Mouse (Mus musculus) liver, postnatal 0 days (tissue): ENCODE results near the gene Hist2h2bb. TPM values are rescaled to one million over a fixed set of nuclear protein-coding genes. Genes with fewer than 3 reads are reported as not detected.

Source experiments
- ATAC-seq: fragments of 200-750 bp; cut with Nextera tagmentation; 2 replicates; pipeline ENCODE4 v1.8.0; 2017; ENCODE audit warnings: mild to moderate bottlenecking, moderate library complexity
- DNase-seq: peaks from one replicate; pipeline ENCODE4 v3.0.0-alpha.2; 2016
- H3K27ac ChIP-seq: fragments of 300-500 bp; sonication (generic); 2 replicates; pipeline ENCODE4 v1.5.1; 2014; ENCODE audit warnings: antibody characterized with exemption, moderate library complexity, mild to moderate bottlenecking, low read depth
- H3K27me3 ChIP-seq: fragments of 300-500 bp; sonication (generic); 2 replicates; pipeline ENCODE4 v1.6.1; 2014; ENCODE audit warnings: low read length, control low read depth, mixed read lengths; ENCODE audit not compliant: insufficient read depth
- H3K36me3 ChIP-seq: fragments of 300-500 bp; sonication (generic); replicated peaks from 2 replicates; pipeline ENCODE4 v1.6.1; 2014; ENCODE audit warnings: mild to moderate bottlenecking, control low read depth, low read length, moderate library complexity, mixed read lengths; ENCODE audit not compliant: insufficient read depth
- H3K4me1 ChIP-seq: fragments of 300-500 bp; sonication (generic); 2 replicates; pipeline ENCODE4 v1.6.1; 2014; ENCODE audit warnings: antibody characterized with exemption, mild to moderate bottlenecking, control low read depth; ENCODE audit not compliant: insufficient read depth
- H3K4me2 ChIP-seq: fragments of 300-500 bp; sonication (generic); 2 replicates; pipeline ENCODE4 v1.6.1; 2014; ENCODE audit warnings: low read depth, mild to moderate bottlenecking, low read length, moderate library complexity, mixed read lengths
- H3K4me3 ChIP-seq: fragments of 300-500 bp; sonication (generic); 2 replicates; pipeline ENCODE4 v1.5.1; 2014; ENCODE audit warnings: low read depth, low read length
- H3K9ac ChIP-seq: fragments of 300-500 bp; sonication (generic); replicated peaks from 2 replicates; pipeline ENCODE4 v1.6.1; 2014; ENCODE audit warnings: mild to moderate bottlenecking, moderate library complexity
- H3K9me3 ChIP-seq: fragments of 300-500 bp; sonication (generic); 2 replicates; pipeline ENCODE4 v1.6.1; 2016; ENCODE audit warnings: mild to moderate bottlenecking, control low read depth, low read length, mixed read lengths
- CTCF ChIP-seq: sonication (generic); IDR thresholded peaks from 2 replicates; pipeline ENCODE4 v1.5.1; 2016; ENCODE audit warnings: antibody characterized with exemption, low read depth
- EP300 ChIP-seq: IDR thresholded peaks from 2 replicates; pipeline ENCODE4 v1.6.1; 2016; ENCODE audit warnings: antibody characterized with exemption, low read depth, mild to moderate bottlenecking
- WGBS: fragments of 180-500 bp; shearing (Covaris S2); extraction: QIAGEN DNeasy Blood & Tissue Kit; methylation state at CpG from one replicate; pipeline ENCODE4 v1.1.7; 2014; ENCODE audit not compliant: insufficient replicate concordance; 5-methylcytosine and 5-hydroxymethylcytosine counted together
- polyA plus RNA-seq: library from polyadenylated mRNA; unstranded; fragments of >200 nt; fragmentation: Nextera tagmentation; extraction: Ambion mirVana; gene quantifications from 2 replicates; pipeline ENCODE4 v1.2.1, GENCODE M21; 2015

The Hist2h2bb gene
- polyA plus RNA-seq, 1 experiment from 2014 or later, result 11.0 TPM

DNA sequence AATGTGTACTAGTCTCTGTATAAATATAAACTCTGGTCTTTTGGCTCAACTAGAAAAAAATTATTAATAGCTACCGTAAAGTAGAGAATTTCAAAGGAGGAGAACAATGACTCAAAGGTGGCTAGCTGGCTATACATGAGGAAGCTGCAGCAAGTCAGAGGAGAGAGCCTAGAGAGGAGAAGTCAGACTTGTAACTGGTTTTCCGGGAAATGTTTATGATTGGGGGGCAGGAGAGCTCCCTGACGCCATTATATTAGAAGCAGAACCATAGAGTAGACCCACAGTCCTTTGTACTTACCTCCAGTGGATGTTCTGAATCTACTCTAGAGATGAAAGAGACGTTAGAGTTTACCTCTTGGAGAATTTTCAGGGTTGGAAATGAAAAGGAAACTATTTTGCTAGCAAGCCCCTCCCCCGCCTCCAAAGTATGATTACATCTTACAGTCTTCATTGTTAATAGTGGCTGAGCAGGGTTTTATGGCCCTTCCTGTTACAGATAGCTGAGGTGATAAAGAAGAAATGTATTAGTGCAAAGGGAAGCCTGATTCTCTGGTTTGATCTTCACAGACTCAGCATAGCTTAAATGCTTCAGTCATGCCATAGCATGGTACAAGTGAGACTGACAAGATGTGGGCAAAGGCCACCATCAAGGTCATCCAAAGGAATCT is 13.5 kb upstream of the Hist2h2bb start:
- Histone ChIP-seq H3K9me3 (no peaks in the 10 kb centered on the region), H3K36me3 (no peaks in the 10 kb centered on the region), H3K4me1 (peaks cover 10% of the 10 kb centered on the region), H3K27ac (no peak overlapping the region), H3K4me2 (no peak overlapping the region), H3K9ac (no peak overlapping the region), H3K27me3 (no peaks in the 10 kb centered on the region), H3K4me3 (no peak overlapping the region)
- DNase-seq (no peak), ATAC-seq (no peak)
- 58% methylated on average over 5 of the region's 5 CpGs for WGBS
- TF ChIP-seq CTCF (no peak), EP300 (no peak)

DNA sequence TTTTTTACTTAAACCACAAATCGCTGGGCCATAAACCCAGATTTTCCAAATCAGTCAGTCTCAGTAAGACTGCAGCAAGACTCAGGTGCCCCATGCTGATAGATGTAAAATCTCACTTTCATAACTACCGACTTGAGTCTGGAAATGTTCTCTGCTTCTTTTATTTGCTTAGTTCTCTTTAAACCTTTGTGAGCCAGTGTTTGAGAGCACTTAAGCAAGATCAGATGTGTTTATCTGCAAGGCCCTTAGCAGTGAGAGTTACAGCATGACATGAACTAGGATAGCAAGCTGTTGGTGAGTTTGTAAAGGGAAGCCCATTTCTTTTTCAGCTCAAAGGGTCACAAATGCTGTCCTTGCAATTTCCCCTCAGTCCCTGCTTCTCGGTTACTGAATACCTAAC is 12.4 kb upstream of the Hist2h2bb start:
- H3K4me1 ChIP-seq, result peaks cover 14% of the 10 kb centered on the region
- no peak overlapping the region for H3K4me3 ChIP-seq
- 73% methylated on average over 3 of the region's 3 CpGs for WGBS
- ATAC-seq (no peak), DNase-seq (no peak)
- H3K36me3 ChIP-seq, result no peaks in the 10 kb centered on the region
- no peak overlapping the region for H3K27ac ChIP-seq
- H3K9ac ChIP-seq, result no peak overlapping the region
- TF ChIP-seq EP300, result no peak
- TF ChIP-seq CTCF, result no peak
- no peak overlapping the region for H3K4me2 ChIP-seq
- H3K27me3 ChIP-seq, result no peaks in the 10 kb centered on the region
- H3K9me3 ChIP-seq, result no peaks in the 10 kb centered on the region

DNA sequence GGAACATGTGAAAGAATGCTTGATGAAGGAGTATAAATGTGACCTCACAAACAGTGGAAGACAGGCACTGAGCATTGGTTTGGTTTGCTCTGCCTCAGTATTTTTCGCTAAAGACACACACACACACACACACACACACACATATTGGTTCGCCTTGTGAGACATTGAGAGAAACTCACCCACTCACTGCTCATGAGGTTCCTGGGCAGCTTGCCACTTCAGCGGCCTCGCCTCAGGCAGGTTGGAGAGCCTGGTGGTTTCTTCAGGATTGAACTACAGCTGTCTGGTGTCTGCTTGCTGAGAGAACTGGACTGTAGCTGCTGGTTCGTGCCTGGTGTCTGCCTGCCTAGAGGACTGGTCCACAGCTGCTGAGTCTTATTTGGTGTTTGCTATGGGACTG is 9.3 kb upstream of the Hist2h2bb start:
- DNase-seq (no peak), ATAC-seq (no peak)
- H3K9me3 ChIP-seq, result no peaks in the 10 kb centered on the region
- TF ChIP-seq CTCF (no peak), EP300 (no peak)
- H3K27me3 ChIP-seq, result no peaks in the 10 kb centered on the region
- WGBS, result 87% methylated on average over 5 of the region's 5 CpGs
- H3K4me3 ChIP-seq, result no peak overlapping the region
- no peak overlapping the region for H3K4me2 ChIP-seq
- no peaks in the 10 kb centered on the region for H3K36me3 ChIP-seq
- H3K27ac ChIP-seq, result no peak overlapping the region
- H3K9ac ChIP-seq, result no peak overlapping the region
- peaks cover 26% of the 10 kb centered on the region for H3K4me1 ChIP-seq

DNA sequence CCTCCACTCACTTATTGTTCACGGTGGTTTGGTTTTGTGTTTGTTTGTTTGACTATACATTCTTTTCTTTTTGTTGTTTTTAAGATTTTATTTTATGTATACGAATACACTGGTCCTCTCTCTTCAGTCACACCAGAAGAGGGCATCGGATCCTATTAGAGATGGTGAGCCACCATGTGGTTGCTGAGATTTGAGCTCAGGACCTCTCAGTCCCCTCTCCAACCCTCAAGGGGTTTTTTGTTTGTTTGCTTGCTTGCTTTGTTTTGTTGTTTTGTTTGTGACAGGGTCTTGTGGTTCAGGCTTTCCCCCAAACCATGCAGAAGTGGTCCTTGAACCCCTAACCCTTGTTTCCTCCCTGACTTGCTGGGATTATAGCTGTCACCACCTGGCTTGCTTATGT is 7.9 kb upstream of the Hist2h2bb start:
- peak overlapping the region; percentile 82 for H3K4me2 ChIP-seq
- DNase-seq (no peak), ATAC-seq (no peak)
- WGBS, result 65% methylated on average over 3 of the region's 3 CpGs
- no peaks in the 10 kb centered on the region for H3K9me3 ChIP-seq
- no peaks in the 10 kb centered on the region for H3K27me3 ChIP-seq
- H3K36me3 ChIP-seq, result no peaks in the 10 kb centered on the region
- peak overlapping the region; percentile 70 for H3K4me3 ChIP-seq
- TF ChIP-seq CTCF, result no peak
- TF ChIP-seq EP300, result no peak
- peak overlapping the region; percentile 99 for H3K27ac ChIP-seq
- peak overlapping the region; percentile 91; the same call in 1 of the 2 replicates for H3K9ac ChIP-seq
- peaks cover 26% of the 10 kb centered on the region for H3K4me1 ChIP-seq

DNA sequence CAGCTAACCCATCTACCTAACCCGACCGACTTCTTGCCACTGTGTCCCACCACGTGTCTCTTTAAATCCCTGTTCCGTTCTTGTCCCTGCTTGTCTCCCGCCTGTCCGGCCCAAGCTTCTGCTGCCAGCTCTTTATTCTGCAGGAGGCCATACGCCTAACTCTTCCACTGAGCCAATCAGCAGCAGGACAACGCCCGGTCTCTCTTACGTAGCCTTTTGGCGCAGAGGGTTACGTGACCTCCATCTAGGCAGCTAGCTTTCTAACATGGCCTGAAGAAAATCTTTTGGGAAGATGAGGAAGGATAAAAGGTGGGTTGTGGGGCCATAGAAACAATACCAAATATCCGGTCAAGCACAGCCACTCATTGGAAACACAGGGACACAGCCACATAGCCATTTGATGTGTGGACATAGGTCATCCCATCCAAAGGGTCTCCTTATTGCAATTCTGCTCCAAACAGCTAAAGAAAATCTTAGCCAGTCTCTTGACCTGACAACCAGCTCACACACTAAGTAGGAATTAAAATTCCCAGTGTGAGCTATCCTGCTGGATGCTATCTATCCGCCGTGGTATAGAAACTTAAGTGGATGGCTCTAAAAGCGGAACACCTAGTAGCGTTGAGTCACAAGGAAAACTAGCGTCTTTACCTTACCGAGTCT is 7.2 kb upstream of the Hist2h2bb start:
- DNase-seq (peak; percentile 83), ATAC-seq (peak; percentile 73)
- Histone ChIP-seq H3K36me3 (no peaks in the 10 kb centered on the region), H3K9ac (peak overlapping the region; percentile 91), H3K4me1 (peaks cover 26% of the 10 kb centered on the region), H3K9me3 (no peaks in the 10 kb centered on the region), H3K4me3 (peak overlapping the region; percentile 70), H3K4me2 (peak overlapping the region; percentile 82), H3K27me3 (no peaks in the 10 kb centered on the region), H3K27ac (peak overlapping the region; percentile 99)
- TF ChIP-seq EP300 (no peak), CTCF (no peak)
- under 1% methylated on average over 19 of the region's 19 CpGs for WGBS

DNA sequence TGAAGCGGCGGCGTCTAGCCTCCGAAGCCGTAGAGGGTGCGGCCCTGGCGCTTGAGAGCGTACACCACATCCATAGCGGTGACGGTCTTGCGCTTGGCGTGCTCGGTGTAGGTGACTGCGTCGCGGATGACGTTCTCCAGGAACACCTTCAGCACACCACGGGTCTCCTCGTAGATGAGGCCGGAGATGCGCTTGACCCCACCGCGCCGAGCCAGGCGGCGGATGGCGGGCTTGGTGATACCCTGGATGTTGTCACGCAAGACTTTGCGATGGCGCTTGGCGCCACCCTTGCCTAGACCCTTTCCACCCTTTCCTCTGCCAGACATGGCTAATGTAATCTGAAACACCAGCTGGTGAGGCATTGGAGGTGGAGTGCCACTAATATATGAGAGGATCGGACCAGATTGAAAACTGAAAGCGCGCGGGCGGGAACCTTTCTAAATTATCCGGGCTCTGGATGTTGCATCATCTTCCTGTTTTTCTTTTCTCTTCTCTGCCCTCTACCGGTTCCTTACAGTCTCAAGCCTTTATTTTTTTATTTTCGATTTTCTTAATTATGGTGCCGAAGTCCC is 6.5 kb upstream of the Hist2h2bb start, which contains the start of gene Hist2h4:
Gene Hist2h4, minus strand, starts transcription at position 333 of the 572 bp plus-strand sequence.
- Histone ChIP-seq H3K4me3 (peak within 1 kb of the TSS; percentile 70), H3K9me3 (no peaks in the 10 kb centered on the region), H3K9ac (peak within 1 kb of the TSS; percentile 91), H3K4me1 (peaks cover 32% of the 10 kb centered on the region), H3K27ac (peak within 1 kb of the TSS; percentile 99), H3K4me2 (peak within 1 kb of the TSS; percentile 82), H3K27me3 (no peaks in the 10 kb centered on the region), H3K36me3 (no peaks in the 10 kb centered on the region)
- WGBS, result under 1% methylated on average over 40 of the region's 40 CpGs
- ATAC-seq (peak; percentile 86), DNase-seq (peak; percentile 96)
- TF ChIP-seq EP300 (peak; percentile 96), CTCF (peak; percentile 66)
